Mouse (Mus musculus) embryonic facial prominence, embryonic 12.5 days (tissue): Measurements from ENCODE around the gene Gnat2. TPM values are rescaled to one million over a fixed set of nuclear protein-coding genes. Genes with fewer than 3 reads are reported as not detected.

Experiments used
- ATAC-seq: fragments of 200-750 bp; cut with Nextera tagmentation; 2 replicates; pipeline ENCODE4 v1.8.0; 2017; ENCODE audit not compliant: insufficient number of reproducible peaks, insufficient read depth, low FRiP score, low TSS enrichment
- H3K27ac ChIP-seq: fragments of 300-500 bp; sonication (generic); 2 replicates; pipeline ENCODE4 v1.5.1; 2016; ENCODE audit warnings: mild to moderate bottlenecking
- H3K27me3 ChIP-seq: fragments of 300-500 bp; sonication (generic); 2 replicates; pipeline ENCODE4 v1.6.1; 2016; ENCODE audit warnings: mild to moderate bottlenecking, moderate library complexity
- H3K36me3 ChIP-seq: fragments of 300-500 bp; sonication (generic); 2 replicates; pipeline ENCODE4 v1.6.1; 2016; ENCODE audit warnings: mild to moderate bottlenecking
- H3K4me1 ChIP-seq: fragments of 300-500 bp; sonication (generic); 2 replicates; pipeline ENCODE4 v1.6.1; 2016
- H3K4me2 ChIP-seq: fragments of 300-500 bp; sonication (generic); replicated peaks from 2 replicates; pipeline ENCODE4 v1.6.1; 2016; ENCODE audit warnings: mild to moderate bottlenecking, moderate library complexity
- H3K4me3 ChIP-seq: fragments of 300-500 bp; sonication (generic); 2 replicates; pipeline ENCODE4 v1.5.1; 2016; ENCODE audit warnings: mild to moderate bottlenecking
- H3K9ac ChIP-seq: fragments of 300-500 bp; sonication (generic); 2 replicates; pipeline ENCODE4 v1.6.1; 2016; ENCODE audit warnings: mild to moderate bottlenecking, moderate library complexity
- H3K9me3 ChIP-seq: fragments of 300-500 bp; sonication (generic); 2 replicates; pipeline ENCODE4 v1.6.1; 2016; ENCODE audit warnings: mild to moderate bottlenecking, moderate library complexity
- WGBS: fragments of 180-500 bp; shearing (Covaris S2); methylation state at CpG from one replicate; pipeline ENCODE4 v1.1.7; 2016; 5-methylcytosine and 5-hydroxymethylcytosine counted together
- polyA plus RNA-seq: library from polyadenylated mRNA; unstranded; fragments of >200 nt; fragmentation: Nextera tagmentation; extraction: Ambion mirVana; gene quantifications from 2 replicates; pipeline ENCODE4 v1.2.1, GENCODE M21; 2016

The Gnat2 gene
- polyA plus RNA-seq, 1 experiment from 2014 or later: 0.47 TPM

DNA sequence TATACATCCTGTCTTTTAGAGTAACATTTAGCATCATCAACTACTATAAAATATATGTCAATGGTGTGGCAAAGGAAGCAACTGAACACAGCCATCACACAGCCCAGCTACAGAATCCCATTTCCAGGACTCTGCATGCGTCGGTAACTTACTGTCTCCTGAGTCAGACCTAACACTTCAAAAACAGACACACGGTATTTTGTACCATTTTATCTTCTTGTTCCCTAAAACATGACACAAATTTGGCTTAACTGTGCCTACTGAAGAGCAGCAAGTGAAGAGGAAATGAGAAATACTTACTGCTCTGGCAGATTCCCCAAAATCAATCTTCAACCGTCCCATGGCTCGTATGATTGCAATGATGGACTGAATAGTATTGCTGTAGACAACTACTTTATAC is 30.7 kb downstream of the Gnat2 start:
- WGBS: 95% methylated on average over 5 of the region's 5 CpGs
- H3K4me2 ChIP-seq: no peak overlapping the region

DNA sequence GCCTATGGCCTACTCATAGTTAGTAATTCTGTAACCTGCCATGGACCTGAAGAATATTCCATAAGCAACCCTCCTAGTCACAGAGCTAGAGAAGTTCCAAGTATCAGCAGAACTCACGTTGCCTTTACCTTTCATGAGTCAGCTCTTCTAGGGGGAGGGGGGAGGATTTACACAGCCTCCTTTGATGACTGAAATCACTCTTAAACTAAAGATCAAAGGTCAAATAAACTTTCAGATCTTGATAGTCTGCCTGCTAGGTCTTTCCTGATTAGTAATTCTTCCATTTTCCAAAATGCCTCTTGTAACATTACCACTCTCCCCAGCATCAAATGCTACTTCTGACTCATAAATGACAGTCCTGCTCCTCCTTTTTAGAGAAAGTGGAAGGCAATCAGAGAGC is 31.5 kb downstream of the Gnat2 start:
- ATAC-seq: no peak
- WGBS: 30% methylated on average over 1 of the region's 1 CpGs
- no peak overlapping the region for H3K4me2 ChIP-seq

More for the DNA sequence above, 30.7 kb downstream of the Gnat2 start:
- Histone ChIP-seq H3K9ac (no peak overlapping the region), H3K4me3 (no peak overlapping the region), H3K27ac (no peak overlapping the region), H3K4me1 (no peaks in the 10 kb centered on the region), H3K27me3 (no peaks in the 10 kb centered on the region), H3K36me3 (peaks cover 38% of the 10 kb centered on the region), H3K9me3 (no peaks in the 10 kb centered on the region)
- no peak for ATAC-seq

DNA sequence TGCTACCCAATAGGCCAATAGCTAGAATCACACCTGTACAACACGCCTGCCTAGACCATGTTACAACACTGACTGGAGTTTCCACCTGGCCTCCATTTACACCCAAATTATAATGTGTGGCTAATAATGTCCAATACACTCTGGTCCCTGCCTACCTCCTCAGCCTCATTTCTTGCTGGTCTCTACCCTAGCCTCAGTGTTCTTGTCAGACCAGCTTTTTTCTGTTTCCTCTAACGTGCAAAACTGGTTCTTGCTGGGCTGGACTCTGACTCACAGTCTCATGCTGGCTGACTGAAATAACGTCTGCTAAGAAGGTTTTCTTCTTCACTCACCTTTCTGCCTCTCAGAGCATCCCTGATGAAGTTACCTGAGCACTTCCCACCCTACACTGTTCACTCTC is 33.7 kb downstream of the Gnat2 start:
- ATAC-seq: no peak
- peaks cover 15% of the 10 kb centered on the region for H3K36me3 ChIP-seq
- H3K27me3 ChIP-seq: no peaks in the 10 kb centered on the region
- no peak overlapping the region for H3K27ac ChIP-seq
- H3K9me3 ChIP-seq: no peaks in the 10 kb centered on the region
- peaks cover 11% of the 10 kb centered on the region; the same call in 1 of the 2 replicates for H3K4me1 ChIP-seq
- no peak overlapping the region for H3K4me2 ChIP-seq
- no peak overlapping the region for H3K9ac ChIP-seq
- H3K4me3 ChIP-seq: no peak overlapping the region
- whole genome bisulfite sequencing: 84% methylated on average over 3 of the region's 3 CpGs

More for the DNA sequence above, 31.5 kb downstream of the Gnat2 start:
- Histone ChIP-seq H3K9me3 (no peaks in the 10 kb centered on the region), H3K4me1 (peaks cover 8% of the 10 kb centered on the region; the same call in 1 of the 2 replicates), H3K4me3 (no peak overlapping the region), H3K27me3 (no peaks in the 10 kb centered on the region), H3K36me3 (peaks cover 29% of the 10 kb centered on the region), H3K9ac (no peak overlapping the region), H3K27ac (no peak overlapping the region)

DNA sequence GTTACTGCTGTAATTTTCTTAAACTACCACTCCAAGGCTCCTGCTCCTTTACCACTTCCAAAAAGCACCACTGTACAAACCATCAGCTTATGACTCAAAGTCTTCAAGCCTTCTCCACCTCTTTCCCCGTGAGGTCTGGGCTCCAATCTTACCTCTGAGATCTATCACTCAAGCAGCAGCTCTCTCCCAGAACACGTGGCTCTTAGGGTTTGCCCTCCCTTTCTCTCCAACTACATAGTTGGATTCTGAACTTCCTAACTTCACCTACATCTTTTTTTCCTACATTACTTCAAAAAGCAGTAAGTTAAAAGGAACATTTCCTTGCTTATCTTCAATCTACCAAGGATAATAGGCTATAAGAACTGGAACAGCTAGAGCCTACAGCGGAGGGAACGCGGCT is 35.9 kb downstream of the Gnat2 start:
- Histone ChIP-seq H3K4me1 (peaks cover 11% of the 10 kb centered on the region; the same call in 1 of the 2 replicates), H3K4me2 (no peak overlapping the region), H3K27ac (no peak overlapping the region), H3K9me3 (no peaks in the 10 kb centered on the region), H3K9ac (no peak overlapping the region), H3K4me3 (no peak overlapping the region), H3K36me3 (no peaks in the 10 kb centered on the region), H3K27me3 (no peaks in the 10 kb centered on the region)
- WGBS: 68% methylated on average over 5 of the region's 5 CpGs
- ATAC-seq: no peak

DNA sequence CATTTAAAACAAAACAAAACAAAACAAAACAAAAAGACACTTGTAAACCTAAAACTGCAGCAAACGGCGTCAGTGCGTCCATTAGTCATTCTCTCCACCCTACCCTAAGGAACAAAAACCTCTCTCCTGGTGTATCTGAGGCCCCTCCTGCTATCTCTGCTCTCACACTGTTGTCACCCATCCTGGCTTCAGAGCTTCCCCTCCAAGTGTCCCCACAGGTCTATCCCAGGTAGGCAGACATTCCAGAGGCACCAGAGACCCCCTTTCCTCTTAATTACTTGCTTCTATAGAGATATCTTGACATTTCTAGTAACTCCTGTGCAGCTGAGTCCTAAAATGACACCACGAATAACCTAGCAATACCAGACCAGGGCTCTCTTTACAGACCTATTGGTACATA is 36.8 kb downstream of the Gnat2 start:
- WGBS: 89% methylated on average over 4 of the region's 4 CpGs

DNA sequence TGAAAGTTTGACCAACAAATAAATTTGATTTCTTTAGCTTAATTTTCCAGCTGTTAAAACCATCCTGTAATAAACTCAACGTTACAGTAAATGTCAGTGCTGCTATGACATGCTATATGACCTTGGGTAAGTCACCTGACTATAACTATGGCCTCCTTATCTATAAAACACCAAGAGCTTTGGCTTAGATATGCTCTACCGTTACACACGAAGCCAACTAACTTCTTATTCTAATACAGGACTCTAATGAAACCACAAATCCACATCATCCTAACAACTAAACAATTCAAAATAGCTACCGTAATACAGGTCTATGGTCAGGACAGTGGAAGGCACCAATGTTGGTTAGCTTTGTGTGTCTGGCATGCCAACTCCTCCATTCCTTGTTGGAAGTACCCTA is 37.2 kb downstream of the Gnat2 start:
- no peak overlapping the region for H3K4me2 ChIP-seq
- H3K4me1 ChIP-seq: peaks cover 11% of the 10 kb centered on the region; the same call in 1 of the 2 replicates
- no peak for ATAC-seq
- 93% methylated on average over 4 of the region's 4 CpGs for WGBS
- no peaks in the 10 kb centered on the region for H3K9me3 ChIP-seq
- no peaks in the 10 kb centered on the region for H3K27me3 ChIP-seq
- no peak overlapping the region for H3K27ac ChIP-seq
- no peaks in the 10 kb centered on the region for H3K36me3 ChIP-seq
- H3K4me3 ChIP-seq: no peak overlapping the region
- no peak overlapping the region for H3K9ac ChIP-seq

More for the DNA sequence above, 36.8 kb downstream of the Gnat2 start:
- Histone ChIP-seq H3K4me2 (no peak overlapping the region), H3K4me1 (peaks cover 11% of the 10 kb centered on the region; the same call in 1 of the 2 replicates), H3K36me3 (no peaks in the 10 kb centered on the region), H3K27ac (no peak overlapping the region), H3K27me3 (no peaks in the 10 kb centered on the region), H3K4me3 (no peak overlapping the region), H3K9me3 (no peaks in the 10 kb centered on the region), H3K9ac (no peak overlapping the region)
- ATAC-seq: no peak

DNA sequence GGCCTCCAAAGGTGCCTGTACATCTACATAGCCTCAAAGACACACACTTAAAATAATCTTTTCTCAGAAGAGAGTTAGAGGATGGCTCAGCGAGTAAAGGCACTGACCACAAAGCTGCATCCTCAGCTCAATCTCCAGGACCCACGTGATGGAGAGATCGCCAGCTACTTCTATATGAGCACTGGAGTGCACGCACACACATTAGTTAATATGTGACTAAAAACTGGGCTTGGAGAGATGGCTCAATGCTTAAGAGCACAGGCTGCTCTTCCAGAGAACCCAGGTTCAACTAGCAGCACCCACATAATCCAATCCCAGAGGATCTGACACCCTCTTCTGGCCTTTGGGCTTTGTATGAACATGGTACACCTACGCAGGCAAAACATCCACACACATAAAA is 38.6 kb downstream of the Gnat2 start:
- H3K36me3 ChIP-seq: no peaks in the 10 kb centered on the region
- H3K27me3 ChIP-seq: no peaks in the 10 kb centered on the region
- H3K27ac ChIP-seq: no peak overlapping the region
- H3K4me2 ChIP-seq: no peak overlapping the region
- peaks cover 11% of the 10 kb centered on the region; the same call in 1 of the 2 replicates for H3K4me1 ChIP-seq
- ATAC-seq: no peak
- no peak overlapping the region for H3K9ac ChIP-seq
- WGBS: 92% methylated on average over 5 of the region's 5 CpGs
- no peaks in the 10 kb centered on the region for H3K9me3 ChIP-seq
- H3K4me3 ChIP-seq: no peak overlapping the region

DNA sequence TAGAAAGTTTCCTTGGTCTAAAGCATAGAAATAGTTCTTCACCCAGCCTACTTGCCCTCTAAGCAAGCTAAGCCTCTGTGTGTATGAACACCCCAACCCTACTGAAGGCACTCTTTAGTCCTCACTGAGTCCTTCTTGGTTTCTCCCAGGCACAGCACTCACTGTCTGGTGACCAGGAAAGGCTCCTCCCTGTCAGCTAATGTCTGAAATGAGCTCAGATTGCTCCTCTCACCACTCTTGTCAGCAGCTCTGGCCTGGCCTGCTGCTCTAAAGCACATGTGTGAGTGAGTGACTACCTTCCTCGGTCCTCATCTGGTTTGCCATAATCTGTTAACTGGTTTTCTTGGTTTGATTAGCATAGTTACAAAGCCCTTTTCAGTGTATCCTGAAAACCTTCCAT is 39.2 kb downstream of the Gnat2 start:
- no peak overlapping the region for H3K27ac ChIP-seq
- H3K4me3 ChIP-seq: no peak overlapping the region
- ATAC-seq: 0 out of 2 replicates have a peak, but pooled peaks have one; percentile 41
- H3K9me3 ChIP-seq: no peaks in the 10 kb centered on the region
- no peaks in the 10 kb centered on the region for H3K36me3 ChIP-seq
- H3K4me2 ChIP-seq: no peak overlapping the region
- H3K9ac ChIP-seq: no peak overlapping the region
- no peaks in the 10 kb centered on the region for H3K27me3 ChIP-seq
- H3K4me1 ChIP-seq: peaks cover 11% of the 10 kb centered on the region; the same call in 1 of the 2 replicates
- WGBS: 59% methylated on average over 1 of the region's 1 CpGs

DNA sequence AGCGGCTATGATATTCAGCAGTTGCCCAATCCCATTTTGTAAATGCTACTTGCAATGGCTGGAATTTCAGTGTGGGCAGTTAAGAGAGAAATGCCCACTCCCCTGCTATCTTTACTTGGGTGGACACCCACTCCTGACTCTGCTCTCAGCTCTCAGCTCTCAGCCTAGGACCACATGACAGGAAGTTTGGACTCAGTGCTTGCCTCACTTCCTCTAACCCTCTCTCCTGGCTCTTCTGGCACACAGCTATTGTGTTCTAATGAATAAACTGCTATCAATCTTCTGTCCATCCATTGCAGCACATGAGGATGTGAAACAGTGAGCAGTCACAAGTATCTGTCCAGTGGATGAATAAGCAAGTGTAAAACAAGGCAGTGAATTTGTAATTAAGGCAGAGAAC is 39.9 kb downstream of the Gnat2 start:
- H3K4me2 ChIP-seq: no peak overlapping the region
- H3K9me3 ChIP-seq: no peaks in the 10 kb centered on the region
- 73% methylated on average over 1 of the region's 1 CpGs for WGBS
- H3K4me1 ChIP-seq: peaks cover 11% of the 10 kb centered on the region; the same call in 1 of the 2 replicates
- H3K4me3 ChIP-seq: no peak overlapping the region
- no peak overlapping the region for H3K27ac ChIP-seq
- ATAC-seq: no peak
- H3K27me3 ChIP-seq: no peaks in the 10 kb centered on the region
- no peak overlapping the region for H3K9ac ChIP-seq
- H3K36me3 ChIP-seq: peaks cover 6% of the 10 kb centered on the region; the same call in 1 of the 2 replicates

DNA sequence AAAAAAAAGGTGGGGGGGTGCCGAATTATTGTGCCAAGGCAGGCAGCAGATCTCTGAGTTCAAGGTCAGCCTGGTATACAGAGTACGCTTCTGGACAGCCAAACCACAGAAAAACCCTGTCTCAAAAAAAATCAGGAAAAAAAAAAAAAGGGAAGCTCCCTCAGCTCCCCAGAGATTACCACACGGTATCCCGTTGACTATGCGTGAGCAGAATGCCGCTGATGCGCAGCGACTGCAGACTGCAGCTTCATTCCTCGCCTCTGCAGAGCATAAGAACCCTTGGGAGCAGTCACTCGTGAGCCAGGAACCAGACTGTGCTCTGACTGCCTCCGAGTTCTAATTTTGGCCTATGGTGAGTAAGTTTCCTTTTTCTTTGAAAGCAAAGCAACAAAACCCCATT is 42.1 kb downstream of the Gnat2 start:
- Histone ChIP-seq H3K9me3 (no peaks in the 10 kb centered on the region), H3K4me3 (no peak overlapping the region), H3K36me3 (peaks cover 8% of the 10 kb centered on the region; the same call in 1 of the 2 replicates), H3K27ac (no peak overlapping the region), H3K4me1 (no peaks in the 10 kb centered on the region; the same call in 1 of the 2 replicates), H3K9ac (no peak overlapping the region), H3K4me2 (no peak overlapping the region), H3K27me3 (no peaks in the 10 kb centered on the region)
- ATAC-seq: no peak
- 83% methylated on average over 11 of the region's 11 CpGs for WGBS

DNA sequence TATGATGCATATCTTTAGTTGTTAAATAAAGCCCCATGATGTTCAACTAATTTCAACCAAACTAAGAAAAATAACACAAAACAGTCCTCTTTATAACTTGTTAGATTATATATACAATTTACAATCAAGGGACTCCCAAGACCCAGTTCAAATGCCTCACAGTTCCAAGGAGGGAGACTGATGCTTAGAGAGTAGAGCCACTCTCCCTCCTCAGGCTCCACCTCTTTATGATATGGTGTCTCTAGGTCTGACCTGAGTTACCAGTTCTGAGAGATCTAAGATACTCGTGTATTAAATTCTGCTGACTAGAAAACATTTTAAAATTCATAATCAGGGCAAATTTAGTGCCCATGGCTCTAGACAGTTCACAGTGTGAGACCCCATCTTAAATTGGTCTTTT is 46.5 kb downstream of the Gnat2 start:
- no peak overlapping the region for H3K9ac ChIP-seq
- H3K27me3 ChIP-seq: no peaks in the 10 kb centered on the region
- 83% methylated on average over 1 of the region's 1 CpGs for WGBS
- no peak overlapping the region for H3K27ac ChIP-seq
- no peak overlapping the region for H3K4me2 ChIP-seq
- no peak overlapping the region for H3K4me3 ChIP-seq
- ATAC-seq: no peak
- H3K9me3 ChIP-seq: no peaks in the 10 kb centered on the region
- no peaks in the 10 kb centered on the region for H3K4me1 ChIP-seq
- peaks cover 16% of the 10 kb centered on the region; the same call in 1 of the 2 replicates for H3K36me3 ChIP-seq

DNA sequence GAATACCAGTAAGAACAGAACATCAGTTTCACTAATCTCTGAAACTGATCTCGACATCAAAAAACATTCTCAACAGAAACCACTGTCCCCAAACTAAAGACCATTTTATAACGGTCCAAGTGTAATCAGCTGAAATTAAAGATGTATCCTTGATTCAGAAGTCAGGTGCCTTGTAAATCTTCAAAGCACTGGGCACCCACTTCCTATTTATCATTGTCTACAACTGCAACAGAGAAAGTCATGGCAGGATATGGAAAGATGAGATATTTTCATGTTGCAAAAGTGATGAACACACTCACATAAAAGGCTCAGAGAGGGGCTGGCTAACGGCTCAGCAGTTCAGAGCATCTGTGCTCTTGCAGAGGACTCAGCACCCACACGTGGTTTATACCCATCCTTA is 48.2 kb downstream of the Gnat2 start:
- H3K9ac ChIP-seq: no peak overlapping the region
- 82% methylated on average over 4 of the region's 4 CpGs for WGBS
- no peaks in the 10 kb centered on the region for H3K27me3 ChIP-seq
- peaks cover 16% of the 10 kb centered on the region; the same call in 1 of the 2 replicates for H3K36me3 ChIP-seq
- H3K4me1 ChIP-seq: peaks cover 4% of the 10 kb centered on the region
- ATAC-seq: no peak
- no peaks in the 10 kb centered on the region for H3K9me3 ChIP-seq
- no peak overlapping the region for H3K27ac ChIP-seq
- no peak overlapping the region for H3K4me3 ChIP-seq
- no peak overlapping the region for H3K4me2 ChIP-seq
